Mouse (Mus musculus): ENCODE measurements at regions not wholly inside any gene's neighbourhood (a gene's known extent, or its start where the extent isn't known, plus 50 kb on each side); places are given as distances from the start of the nearest gene placed in this dataset.
"Not testable (repeated sequence)": the region's sequence is repeated elsewhere in the genome, so short reads cannot be mapped to it uniquely, and the experiment has no call there.

- no peak for ATAC-seq (ENCODE audit: poor library complexity, severe bottlenecking)
These were observed 123.7 kb upstream of the Cpsf6 start for GRCm38 (mm10) chr10:117503222-117504184.

- no peak for ATAC-seq (ENCODE audit: poor library complexity, severe bottlenecking)
These were observed 122.9 kb upstream of the Cpsf6 start for GRCm38 (mm10) chr10:117502731-117503130.

- no peak for ATAC-seq (ENCODE audit: poor library complexity, severe bottlenecking)
These were observed 122.3 kb upstream of the Cpsf6 start for GRCm38 (mm10) chr10:117502135-117502534.

GRCm38 (mm10) chr10:117501426-117501825 lies 121.6 kb upstream of the Cpsf6 start:
- ATAC-seq (ENCODE audit: poor library complexity, severe bottlenecking) = no peak

- no peak for ATAC-seq (ENCODE audit: poor library complexity, severe bottlenecking)
These were observed 120.8 kb upstream of the Cpsf6 start for GRCm38 (mm10) chr10:117500457-117501108.

GRCm38 (mm10) chr10:117499864-117500453 lies 120.1 kb upstream of the Cpsf6 start:
- ATAC-seq (ENCODE audit: poor library complexity, severe bottlenecking) = no peak

- no peak for ATAC-seq (ENCODE audit: poor library complexity, severe bottlenecking)
These were observed 119.5 kb upstream of the Cpsf6 start for GRCm38 (mm10) chr10:117499177-117499863.

GRCm38 (mm10) chr10:117498497-117498896 lies 118.7 kb upstream of the Cpsf6 start:
- ATAC-seq (ENCODE audit: poor library complexity, severe bottlenecking) = no peak

GRCm38 (mm10) chr10:117497565-117498256 lies 117.9 kb upstream of the Cpsf6 start:
- no peak for ATAC-seq (ENCODE audit: poor library complexity, severe bottlenecking)

- not testable (repeated sequence) for ATAC-seq (ENCODE audit: poor library complexity, severe bottlenecking)
These were observed 117.3 kb upstream of the Cpsf6 start for GRCm38 (mm10) chr10:117497082-117497481.

GRCm38 (mm10) chr10:117496064-117497011 lies 116.5 kb upstream of the Cpsf6 start:
- ATAC-seq (ENCODE audit: poor library complexity, severe bottlenecking) = no peak

- ATAC-seq (ENCODE audit: poor library complexity, severe bottlenecking) = no peak
These were observed 114.4 kb upstream of the Cpsf6 start for GRCm38 (mm10) chr10:117494171-117494701.

- no peak for ATAC-seq (ENCODE audit: poor library complexity, severe bottlenecking)
These were observed 114.0 kb upstream of the Cpsf6 start for GRCm38 (mm10) chr10:117493824-117494121.

- ATAC-seq (ENCODE audit: poor library complexity, severe bottlenecking) = no peak
These were observed 113.4 kb upstream of the Cpsf6 start for GRCm38 (mm10) chr10:117493091-117493823.

- no peak for ATAC-seq (ENCODE audit: poor library complexity, severe bottlenecking)
These were observed 112.7 kb upstream of the Cpsf6 start for GRCm38 (mm10) chr10:117492391-117492990.

GRCm38 (mm10) chr10:117491711-117492110 lies 111.9 kb upstream of the Cpsf6 start:
- ATAC-seq (ENCODE audit: poor library complexity, severe bottlenecking) = no peak

GRCm38 (mm10) chr10:117490851-117491595 lies 111.2 kb upstream of the Cpsf6 start:
- ATAC-seq (ENCODE audit: poor library complexity, severe bottlenecking) = no peak

Measured in megakaryocyte, adult 5-6 weeks (primary cell).